Mouse (Mus musculus) effector memory CD4-positive, alpha-beta T cell, adult 7 months (primary cell): ENCODE data around the gene Tnni2. TPM values are rescaled to one million over a fixed set of nuclear protein-coding genes. Genes with fewer than 3 reads are reported as not detected.

Experiments
- polyA plus RNA-seq: library from polyadenylated mRNA; unstranded; fragments of 100-300 nt; shearing (Covaris generic); gene quantifications from one replicate; pipeline ENCODE4 v1.2.1, GENCODE M21; 2017

The Tnni2 gene
- polyA plus RNA-seq: not detected

GRCm38 (mm10) chr7:142441585-142441984 lies at the start of gene Tnni2:
TSS of gene Tnni2 (plus strand) at chr7:142441808.

GRCm38 (mm10) chr7:142434137-142434865 lies 7.3 kb upstream of the Tnni2 start, which contains the start of gene Syt8:
TSS of gene Syt8 (plus strand) at chr7:142434850.

GRCm38 (mm10) chr7:142460636-142461077 lies 19.0 kb downstream of the Tnni2 start, which contains the start of gene Lsp1:
TSS of gene Lsp1 (plus strand) at chr7:142460809.

Other genes starting within 250 kb of the Tnni2 start
- not detected for gene Krtap5-3, start 240.4 kb upstream of the Tnni2 start, polyA plus RNA-seq
- gene Gm7579, start 229.9 kb upstream of the Tnni2 start, polyA plus RNA-seq: not detected
- not detected for gene Krtap5-5, start 211.8 kb upstream of the Tnni2 start, polyA plus RNA-seq
- not detected for gene Gm40460, start 200.7 kb upstream of the Tnni2 start, polyA plus RNA-seq
- not detected for gene Gm2431, start 183.5 kb upstream of the Tnni2 start, polyA plus RNA-seq
- gene Gm4559, start 167.4 kb upstream of the Tnni2 start, polyA plus RNA-seq: not detected
- not detected for gene Krtap5-1, start 144.7 kb upstream of the Tnni2 start, polyA plus RNA-seq
- gene Krtap5-4, start 138.3 kb upstream of the Tnni2 start, polyA plus RNA-seq: not detected
- 44.4 TPM for gene Ifitm10, start 68.1 kb upstream of the Tnni2 start, polyA plus RNA-seq
- gene Gm49369, start 59.1 kb upstream of the Tnni2 start, polyA plus RNA-seq: 28.2 TPM
- 419 TPM for gene Ctsd, start 53.8 kb upstream of the Tnni2 start, polyA plus RNA-seq
- not detected for gene Syt8, start 7.0 kb upstream of the Tnni2 start, polyA plus RNA-seq
- 1,101 TPM for gene Lsp1, start 19.0 kb downstream of the Tnni2 start, polyA plus RNA-seq
- gene Tnnt3, start 57.0 kb downstream of the Tnni2 start, polyA plus RNA-seq: 5.0 TPM
- 4.9 TPM for gene Mrpl23, start 90.9 kb downstream of the Tnni2 start, polyA plus RNA-seq
- gene Igf2, start 225.0 kb downstream of the Tnni2 start, polyA plus RNA-seq: not detected
- gene Gm49394, start 228.1 kb downstream of the Tnni2 start, polyA plus RNA-seq: not detected